Mouse (Mus musculus) CH12.LX (cell line): ENCODE results near the gene Plekhm1. TPM values are rescaled to one million over a fixed set of nuclear protein-coding genes. Genes with fewer than 3 reads are reported as not detected.

Source experiments
- DNase-seq: peaks from one replicate; pipeline ENCODE4 v3.0.0-alpha.2; 2013; ENCODE audit errors: extremely low read depth
- H3K27ac ChIP-seq: 2 replicates; pipeline ENCODE4 v1.5.1; 2012; ENCODE audit warnings: low read depth, mild to moderate bottlenecking, control low read depth, moderate library complexity; ENCODE audit not compliant: insufficient read depth
- H3K27me3 ChIP-seq: replicated peaks from 2 replicates; pipeline ENCODE3; 2012; ENCODE audit warnings: inconsistent platforms
- H3K36me3 ChIP-seq, 2 experiments: replicated peaks in 1 of 2; 2 replicates each; pipeline versions ENCODE3 to v1.6.1; 2012; ENCODE audit warnings: inconsistent platforms in 1 of 2, low read length in 1 of 2, mild to moderate bottlenecking in 1 of 2, mixed read lengths in 1 of 2, moderate library complexity in 1 of 2; ENCODE audit not compliant: control insufficient read depth in 1 of 2, insufficient read depth in 1 of 2
- H3K4me1 ChIP-seq, 2 experiments: 2 replicates each; pipeline ENCODE4 v1.6.1; 2012; ENCODE audit warnings: inconsistent platforms in 1 of 2, moderate library complexity in 1 of 2; ENCODE audit not compliant: insufficient read depth in 2 of 2, control insufficient read depth in 1 of 2
- H3K4me2 ChIP-seq: 2 replicates; pipeline ENCODE4 v1.6.1; 2012; ENCODE audit warnings: low read depth, mild to moderate bottlenecking, control low read depth; ENCODE audit not compliant: poor library complexity, insufficient read depth, severe bottlenecking
- H3K4me3 ChIP-seq, 3 experiments: fragments of 150-350 bp in 1 of 3; sonication (generic) in 1 of 3; replicated peaks in 1 of 3; 2 replicates each; pipeline versions ENCODE3 to v1.5.1; 2011 to 2012; ENCODE audit warnings: low read depth in 2 of 3, low read length in 2 of 3, mild to moderate bottlenecking in 2 of 3, moderate library complexity in 2 of 3, control low read depth in 1 of 3, improper control_type of control experiment in 1 of 3, inconsistent platforms in 1 of 3, mixed read lengths in 1 of 3; ENCODE audit not compliant: poor library complexity in 1 of 3
- H3K79me2 ChIP-seq: replicated peaks from 2 replicates; pipeline ENCODE4 v1.6.1; 2012; ENCODE audit warnings: mild to moderate bottlenecking, moderate library complexity; ENCODE audit not compliant: control insufficient read depth, poor library complexity, insufficient read depth, severe bottlenecking; ENCODE audit errors: extremely low read depth
- H3K9ac ChIP-seq: 2 replicates; pipeline ENCODE4 v1.6.1; 2012; ENCODE audit warnings: low read depth, mild to moderate bottlenecking, control low read depth, moderate library complexity; ENCODE audit not compliant: insufficient read depth
- H3K9me3 ChIP-seq: replicated peaks from 2 replicates; pipeline ENCODE3; 2012; ENCODE audit warnings: low read length, inconsistent platforms, mixed read lengths
- BHLHE40 ChIP-seq: IDR thresholded peaks from 2 replicates; pipeline ENCODE4 v1.6.1; 2011; ENCODE audit warnings: mild to moderate bottlenecking, low read depth, low read length, improper control_type of control experiment
- CHD2 ChIP-seq: IDR thresholded peaks from 2 replicates; pipeline ENCODE4 v1.6.1; 2011; ENCODE audit warnings: low read length, improper control_type of control experiment
- CTCF ChIP-seq, 2 experiments: IDR thresholded peaks in 1 of 2; conservative IDR thresholded peaks in 1 of 2; 2 replicates each; pipeline ENCODE4 v1.5.1; 2011 to 2012; ENCODE audit warnings: low read depth in 2 of 2, low read length in 2 of 2, improper control_type of control experiment in 1 of 2, inconsistent platforms in 1 of 2, mild to moderate bottlenecking in 1 of 2, moderate library complexity in 1 of 2
- GABPA ChIP-seq: IDR thresholded peaks from 2 replicates; pipeline ENCODE4 v1.6.1; 2012; ENCODE audit warnings: low read depth, low read length, improper control_type of control experiment, inconsistent platforms; ENCODE audit not compliant: insufficient replicate concordance
- JUN ChIP-seq: IDR thresholded peaks from 2 replicates; pipeline ENCODE4 v1.6.1; 2011; ENCODE audit warnings: low read depth, mild to moderate bottlenecking, low read length, improper control_type of control experiment, moderate library complexity; ENCODE audit not compliant: insufficient read depth
- JUND ChIP-seq: conservative IDR thresholded peaks from 2 replicates; pipeline ENCODE4 v1.6.1; 2011; ENCODE audit warnings: low read depth, low read length, improper control_type of control experiment
- KAT2A ChIP-seq: IDR thresholded peaks from 2 replicates; pipeline ENCODE4 v1.6.1; 2012; ENCODE audit warnings: low read length, improper control_type of control experiment, inconsistent platforms; ENCODE audit not compliant: insufficient replicate concordance
- MAX ChIP-seq: IDR thresholded peaks from 2 replicates; pipeline ENCODE4 v1.6.1; 2011; ENCODE audit warnings: low read length, improper control_type of control experiment
- MAZ ChIP-seq: IDR thresholded peaks from 2 replicates; pipeline ENCODE4 v1.6.1; 2012; ENCODE audit warnings: low read depth, mild to moderate bottlenecking, inconsistent platforms, low read length, improper control_type of control experiment, moderate library complexity
- MXI1 ChIP-seq: IDR thresholded peaks from 2 replicates; pipeline ENCODE4 v1.6.1; 2011; ENCODE audit warnings: mild to moderate bottlenecking, low read depth, low read length, improper control_type of control experiment
- NELFE ChIP-seq: IDR thresholded peaks from 2 replicates; pipeline ENCODE4 v1.6.1; 2011; ENCODE audit warnings: low read depth, low read length, improper control_type of control experiment
- NRF1 ChIP-seq: IDR thresholded peaks from 2 replicates; pipeline ENCODE4 v1.6.1; 2014; ENCODE audit warnings: low read depth, mild to moderate bottlenecking, inconsistent platforms, low read length, improper control_type of control experiment, moderate library complexity
- PAX5 ChIP-seq: IDR thresholded peaks from 2 replicates; pipeline ENCODE4 v1.6.1; 2012; ENCODE audit warnings: low read length, inconsistent platforms, mixed read lengths
- POLR2A ChIP-seq: IDR thresholded peaks from 2 replicates; pipeline ENCODE4 v1.6.1; 2011; ENCODE audit warnings: low read depth, mild to moderate bottlenecking, improper control_type of control experiment, low read length
- POLR2AphosphoS2 ChIP-seq: IDR thresholded peaks from 2 replicates; pipeline ENCODE4 v1.6.1; 2011; ENCODE audit warnings: low read depth, low read length, improper control_type of control experiment
- RCOR1 ChIP-seq: conservative IDR thresholded peaks from 2 replicates; pipeline ENCODE4 v1.6.1; 2012; ENCODE audit warnings: low read depth, mild to moderate bottlenecking, inconsistent platforms, low read length, improper control_type of control experiment
- SIN3A ChIP-seq: IDR thresholded peaks from 2 replicates; pipeline ENCODE4 v1.6.1; 2012; ENCODE audit warnings: low read length, improper control_type of control experiment, inconsistent platforms
- USF1 ChIP-seq: IDR thresholded peaks from 2 replicates; pipeline ENCODE4 v1.6.1; 2014; ENCODE audit warnings: low read depth, mild to moderate bottlenecking, inconsistent platforms, low read length, improper control_type of control experiment
- USF2 ChIP-seq: conservative IDR thresholded peaks from 2 replicates; pipeline ENCODE4 v1.6.1; 2011; ENCODE audit warnings: low read depth, low read length, improper control_type of control experiment
- ZC3H11A ChIP-seq: IDR thresholded peaks from 2 replicates; pipeline ENCODE4 v1.6.1; 2012; ENCODE audit warnings: low read depth, mild to moderate bottlenecking, inconsistent platforms, low read length, improper control_type of control experiment
- ZKSCAN1 ChIP-seq: IDR thresholded peaks from 2 replicates; pipeline ENCODE4 v1.6.1; 2012; ENCODE audit warnings: low read depth, inconsistent platforms, low read length, improper control_type of control experiment, borderline replicate concordance
- ZMIZ1 ChIP-seq: IDR thresholded peaks from 2 replicates; pipeline ENCODE4 v1.6.1; 2012; ENCODE audit warnings: low read depth, mild to moderate bottlenecking, inconsistent platforms, low read length, improper control_type of control experiment
- ZNF384 ChIP-seq: IDR thresholded peaks from 2 replicates; pipeline ENCODE4 v1.6.1; 2012; ENCODE audit warnings: low read depth, low read length, improper control_type of control experiment, inconsistent platforms
- dilution Hi-C: fragments of 300-500 bp; cut with MboI; formaldehyde crosslinking; loops from 2 replicates; pipeline ENCODE4 v1.14.3; 2020; ENCODE audit warnings: low sequenced_read_pairs; ENCODE audit not compliant: extremely low pct_unique_long_range_greater_than_20kb, extremely low pct_ligation_motif_present
- in situ Hi-C: fragments of 300-500 bp; cut with MboI; formaldehyde crosslinking; loops from 3 replicates; pipeline ENCODE4 v1.14.3; 2019; ENCODE audit warnings: low sequenced_read_pairs, low pct_ligation_motif_present, low pct_unique_long_range_greater_than_20kb, mixed read lengths
- polyA plus RNA-seq: library from polyadenylated mRNA; unstranded; fragments of >175 nt; gene quantifications from 2 replicates; pipeline ENCODE4 v1.2.1, GENCODE M21; 2012; ENCODE audit warnings: low read depth; ENCODE audit not compliant: insufficient read length
- total RNA-seq, 2 experiments: library from RNA; depleted of rRNA; stranded (reverse); fragments of 300-350 nt in 1 of 2; fragments of >200 nt in 1 of 2; gene quantifications; 2 replicates each; pipeline ENCODE4 v1.2.3; 2012 to 2014

Plekhm1 gene
- total and polyA plus RNA-seq, 3 experiments: 3.5 to 23.2 (median 5.3) TPM

DNA sequence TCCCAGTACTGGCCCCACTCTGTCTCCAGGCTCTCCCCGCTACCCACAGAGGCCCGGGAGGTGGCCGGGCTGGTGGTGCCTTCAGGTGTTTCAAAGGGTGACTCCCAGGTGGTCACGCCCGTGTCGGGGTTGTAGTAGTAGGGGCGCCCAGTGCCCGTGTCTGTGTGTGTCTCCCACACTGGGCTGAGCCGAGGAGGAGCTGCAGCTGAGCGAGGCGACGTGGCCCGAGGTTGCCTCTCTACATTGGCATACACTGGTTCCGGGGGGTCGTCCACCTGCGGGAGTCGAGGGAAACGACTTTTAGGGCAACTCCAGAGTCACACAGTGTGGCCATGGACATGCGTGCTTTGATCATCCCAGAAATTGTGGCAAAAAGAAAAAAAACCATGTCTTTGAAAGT is 72.4 kb downstream of the Plekhm1 start:
- Histone ChIP-seq H3K9ac (no peak overlapping the region), H3K9me3 (no peaks in the 10 kb centered on the region), H3K79me2 (peaks cover 13% of the 10 kb centered on the region), H3K4me3 (no peak overlapping the region), H3K4me1 (peaks cover 19 to 67% of the 10 kb centered on the region in 2 experiments), H3K27ac (no peak overlapping the region), H3K4me2 (no peak overlapping the region), H3K36me3 (peaks cover 46 to 79% of the 10 kb centered on the region in 2 experiments), H3K27me3 (no peaks in the 10 kb centered on the region)
- in situ Hi-C loops (loop anchor here (5.0 kb wide), 1 partner anchor 217 kb away; no protein-coding TSS in a partner anchor), dilution Hi-C loops (no loop called here)
- TF ChIP-seq NELFE (no peak), MAX (no peak), MXI1 (no peak), BHLHE40 (no peak)
- no peak for DNase-seq

DNA sequence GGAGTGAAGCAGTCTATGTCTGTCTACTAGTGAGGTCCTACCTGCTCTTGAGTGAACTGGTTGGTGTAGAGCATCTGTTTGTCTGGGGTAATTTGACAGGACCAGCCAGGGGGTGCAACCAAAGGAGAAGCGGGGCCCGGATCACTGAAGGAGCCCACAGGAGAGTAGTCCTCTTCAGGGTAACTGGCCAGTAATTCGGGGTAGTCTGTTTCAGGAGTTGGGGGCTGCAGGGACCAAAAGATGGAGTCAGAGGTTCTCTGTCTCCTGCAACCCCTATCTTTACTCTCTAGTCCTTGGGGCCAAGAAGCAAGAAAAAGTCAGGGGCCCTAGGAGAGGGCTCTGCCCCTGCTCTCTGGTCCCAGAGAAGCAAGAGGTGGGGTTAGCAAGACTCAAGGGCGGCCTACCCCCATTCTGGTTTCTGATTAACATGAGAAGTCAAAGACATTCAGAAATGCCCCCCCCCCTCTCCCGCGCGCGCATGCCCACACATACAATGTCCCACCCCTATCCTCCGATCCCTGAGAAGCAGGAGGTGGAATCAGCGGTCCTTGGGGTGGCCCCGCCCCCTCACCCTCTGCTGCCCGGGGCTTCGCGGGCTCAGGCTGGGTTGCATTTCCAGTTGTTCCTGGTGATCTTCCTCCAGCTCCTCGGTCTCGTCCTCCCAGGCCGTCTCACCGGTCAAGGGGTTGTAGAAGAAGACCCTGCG is 72.9 kb downstream of the Plekhm1 start:
- Histone ChIP-seq H3K9me3 (no peaks in the 10 kb centered on the region), H3K36me3 (peaks cover 50 to 85% of the 10 kb centered on the region in 2 experiments), H3K4me1 (peaks cover 19 to 69% of the 10 kb centered on the region in 2 experiments), H3K4me2 (no peak overlapping the region), H3K79me2 (peaks cover 13% of the 10 kb centered on the region), H3K9ac (no peak overlapping the region), H3K27ac (no peak overlapping the region), H3K27me3 (no peaks in the 10 kb centered on the region), H3K4me3 (no peak overlapping the region)
- TF ChIP-seq SIN3A: no peak
- no peak for TF ChIP-seq USF1
- no peak for DNase-seq
- dilution Hi-C loops: no loop called here
- in situ Hi-C loops: loop anchor here (5.0 to 10.0 kb wide), 2 partner anchors 55 to 218 kb away; no protein-coding TSS in a partner anchor

GRCm38 (mm10) chr11:103338671-103339070 is 73.8 kb downstream of the Plekhm1 start:
- Histone ChIP-seq H3K79me2 (peaks cover 13% of the 10 kb centered on the region), H3K4me3 (no peak overlapping the region), H3K27me3 (no peaks in the 10 kb centered on the region), H3K4me1 (peaks cover 18 to 74% of the 10 kb centered on the region in 2 experiments), H3K9me3 (no peaks in the 10 kb centered on the region), H3K36me3 (peaks cover 59 to 94% of the 10 kb centered on the region in 2 experiments), H3K4me2 (no peak overlapping the region), H3K9ac (no peak overlapping the region), H3K27ac (no peak overlapping the region)
- in situ Hi-C loops (loop anchor here (10.0 kb wide), 1 partner anchor 56 kb away; no protein-coding TSS in a partner anchor), dilution Hi-C loops (no loop called here)
- DNase-seq: no peak
- no peak for TF ChIP-seq ZKSCAN1
- no peak for TF ChIP-seq CHD2
- TF ChIP-seq JUND: no peak
- TF ChIP-seq USF1: no peak
- TF ChIP-seq PAX5: no peak
- TF ChIP-seq POLR2AphosphoS2: no peak
- no peak for TF ChIP-seq JUN
- TF ChIP-seq ZNF384: no peak
- TF ChIP-seq ZMIZ1: no peak
- no peak for TF ChIP-seq GABPA
- no peak for TF ChIP-seq POLR2A
- no peak for TF ChIP-seq ZC3H11A
- no peak for TF ChIP-seq RCOR1
- TF ChIP-seq MAX: no peak
- TF ChIP-seq SIN3A: no peak
- no peak for TF ChIP-seq NRF1
- no peak for TF ChIP-seq KAT2A
- TF ChIP-seq CTCF (conservative IDR thresholded peaks at IDR 0.05 in 1 of 2, IDR thresholded peaks at IDR 0.05 in 1 of 2; ENCODE audit: low read depth in 2 of 2, low read length in 2 of 2): no peak
- no peak for TF ChIP-seq MAZ
- TF ChIP-seq USF2: no peak
